Comparison of ENCODE assay signal across 8 mouse cellular contexts in genomic region chr3:59343026-59343425, GRCm38 (mm10). TPM values are rescaled to one million over a fixed set of nuclear protein-coding genes. Genes with fewer than 3 reads are reported as not detected.
DNase-seq lines count a peak whose midpoint lies in the region; ATAC-seq lines count a peak whose summit lies in the region.

No protein-coding gene starts in this region.

- H3K4me1 ChIP-seq in embryonic facial prominence, embryonic 10.5 days: peaks cover 14% of the 10 kb centered on the region
- peaks cover 13% of the 10 kb centered on the region; the same call in 1 of the 2 replicates for H3K4me1 ChIP-seq in heart, embryonic 10.5 days
- H3K4me1 ChIP-seq in kidney, embryonic 14.5 days (ENCODE audit: control insufficient read depth, insufficient read depth, low read length): no peaks in the 10 kb centered on the region
- peaks cover 9% of the 10 kb centered on the region for H3K4me1 ChIP-seq in midbrain, embryonic 12.5 days

- H3K9me3 ChIP-seq in embryonic facial prominence, embryonic 10.5 days: no peaks in the 10 kb centered on the region
- H3K9me3 ChIP-seq in heart, embryonic 10.5 days: no peaks in the 10 kb centered on the region
- H3K9me3 ChIP-seq in kidney, embryonic 14.5 days (ENCODE audit: control insufficient read depth, low read length): no peaks in the 10 kb centered on the region
- H3K9me3 ChIP-seq in midbrain, embryonic 12.5 days: no peaks in the 10 kb centered on the region

- 76% methylated on average over 4 of the region's 4 CpGs for WGBS in embryonic facial prominence, embryonic 10.5 days
- WGBS in heart, embryonic 10.5 days: 69% methylated on average over 4 of the region's 4 CpGs
- WGBS in kidney, embryonic 14.5 days: 54% methylated on average over 4 of the region's 4 CpGs
- WGBS in midbrain, embryonic 12.5 days: 76% methylated on average over 4 of the region's 4 CpGs

- no peak overlapping the region for H3K9ac ChIP-seq in kidney, embryonic 14.5 days (ENCODE audit: low read depth, low read length)
- H3K9ac ChIP-seq in midbrain, embryonic 12.5 days (replicated peaks): no peak overlapping the region

- no peaks in the 10 kb centered on the region for H3K27me3 ChIP-seq in embryonic facial prominence, embryonic 10.5 days (replicated peaks; ENCODE audit: low read depth, poor library complexity, severe bottlenecking)
- H3K27me3 ChIP-seq in heart, embryonic 10.5 days (ENCODE audit: insufficient read depth, poor library complexity, severe bottlenecking): no peaks in the 10 kb centered on the region
- H3K27me3 ChIP-seq in kidney, embryonic 14.5 days (ENCODE audit: control insufficient read depth, insufficient read depth, low read length): no peaks in the 10 kb centered on the region
- no peaks in the 10 kb centered on the region for H3K27me3 ChIP-seq in midbrain, embryonic 12.5 days

- H3K27ac ChIP-seq in embryonic facial prominence, embryonic 10.5 days (replicated peaks): no peak overlapping the region
- H3K27ac ChIP-seq in heart, embryonic 10.5 days: no peak overlapping the region
- no peak overlapping the region for H3K27ac ChIP-seq in kidney, embryonic 14.5 days (ENCODE audit: low read depth, low read length)
- no peak overlapping the region for H3K27ac ChIP-seq in midbrain, embryonic 12.5 days (replicated peaks)

- H3K4me3 ChIP-seq in embryonic facial prominence, embryonic 10.5 days: peak overlapping the region; percentile 66
- H3K4me3 ChIP-seq in heart, embryonic 10.5 days: peak overlapping the region; percentile 78; the same call in 1 of the 2 replicates
- H3K4me3 ChIP-seq in kidney, embryonic 14.5 days (ENCODE audit: low read length): peak overlapping the region; percentile 69
- H3K4me3 ChIP-seq in midbrain, embryonic 12.5 days: peak overlapping the region; percentile 67

- peak; percentile 9 for DNase-seq in embryonic facial prominence, embryonic 10.5 days (ENCODE audit: low spot score)
- DNase-seq in heart, embryonic 10.5 days (ENCODE audit: low spot score): no peak
- DNase-seq in spleen, postnatal 10 days (ENCODE audit: low spot score in 2 of 2): no peak

- H3K36me3 ChIP-seq in embryonic facial prominence, embryonic 10.5 days (replicated peaks): peaks cover 6% of the 10 kb centered on the region; the same call in 1 of the 2 replicates
- H3K36me3 ChIP-seq in heart, embryonic 10.5 days: no peaks in the 10 kb centered on the region
- H3K36me3 ChIP-seq in kidney, embryonic 14.5 days (ENCODE audit: control insufficient read depth, insufficient read depth, low read length): no peaks in the 10 kb centered on the region; the same call in 1 of the 2 replicates
- no peaks in the 10 kb centered on the region for H3K36me3 ChIP-seq in midbrain, embryonic 12.5 days

- peak; percentile 82 for ATAC-seq in cerebellum, adult (ENCODE audit: insufficient number of reproducible peaks, low FRiP score, low TSS enrichment)
- no peak for ATAC-seq in kidney, embryonic 14.5 days (ENCODE audit: low FRiP score, low TSS enrichment)
- ATAC-seq in midbrain, embryonic 12.5 days (ENCODE audit: low FRiP score, low read depth): no peak
- ATAC-seq in erythroid progenitor cell, adult 5-6 weeks (replicated peaks; ENCODE audit: low FRiP score, poor library complexity, severe bottlenecking): no peak
- no peak for ATAC-seq in inflammation-experienced regulatory T-cells, adult 6 months

- peak overlapping the region; percentile 70 for H3K4me2 ChIP-seq in kidney, embryonic 14.5 days (replicated peaks; ENCODE audit: low read depth, low read length)
- peak overlapping the region; percentile 64 for H3K4me2 ChIP-seq in midbrain, embryonic 12.5 days (replicated peaks)

RNA-seq across cellular contexts. Expression of gene Igsf10, which starts 1.2 kb away (rescaled TPM):
- 4.6 and 5.7 TPM in 2 replicates for polyA plus RNA-seq in embryonic facial prominence, embryonic 10.5 days (2016; fragmentation: Nextera tagmentation; extraction: Ambion mirVana)
- polyA plus RNA-seq in heart, embryonic 10.5 days (2016; fragmentation: Nextera tagmentation; extraction: Ambion mirVana): 1.7 and 2.0 TPM in 2 replicates
- polyA plus RNA-seq in kidney, embryonic 14.5 days (2014; fragmentation: Nextera tagmentation; extraction: Ambion mirVana): 3.0 and 4.4 TPM in 2 replicates
- 3.5 and 3.9 TPM in 2 replicates for polyA plus RNA-seq in midbrain, embryonic 12.5 days (2016; fragmentation: Nextera tagmentation; extraction: Ambion mirVana)
- not detected in 2 replicates for total RNA-seq in erythroid progenitor cell, adult 5-6 weeks (2015; ENCODE audit: low replicate concordance)
- total RNA-seq in erythroid progenitor cell, adult 5-6 weeks (2017; ENCODE audit: low replicate concordance): not detected in 2 replicates
- polyA plus RNA-seq in inflammation-experienced regulatory T-cells, adult 6 months (2017; shearing (Covaris generic)): not detected
